Mouse (Mus musculus) ES-E14 (cell line): ENCODE data around the gene Spata13. TPM values are rescaled to one million over a fixed set of nuclear protein-coding genes. Genes with fewer than 3 reads are reported as not detected.

Experiments used
- DNase-seq: peaks from one replicate; pipeline ENCODE4 v3.0.0-alpha.2; 2013; ENCODE audit warnings: low read depth, low spot score
- H3K27ac ChIP-seq: 2 replicates; pipeline ENCODE4 v1.5.1; 2012; ENCODE audit warnings: low read depth, mild to moderate bottlenecking, low read length, moderate library complexity, mixed read lengths; ENCODE audit not compliant: poor library complexity, insufficient read depth, severe bottlenecking
- H3K36me3 ChIP-seq: 2 replicates; pipeline ENCODE4 v1.6.1; 2012; ENCODE audit warnings: mild to moderate bottlenecking, low read length, moderate library complexity, mixed read lengths; ENCODE audit not compliant: control insufficient read depth, poor library complexity, insufficient read depth, severe bottlenecking
- H3K4me1 ChIP-seq, 2 experiments: fragments of 150-350 bp in 1 of 2; sonication (generic) in 1 of 2; 2 replicates each; pipeline ENCODE4 v1.6.1; 2012; ENCODE audit warnings: low read length in 2 of 2, mild to moderate bottlenecking in 1 of 2, mixed read lengths in 1 of 2; ENCODE audit not compliant: control insufficient read depth in 2 of 2, insufficient read depth in 2 of 2, poor library complexity in 1 of 2
- H3K4me3 ChIP-seq, 2 experiments: fragments of 150-350 bp in 1 of 2; sonication (generic) in 1 of 2; 2 replicates each; pipeline ENCODE4 v1.5.1; 2012; ENCODE audit warnings: low read length in 2 of 2, low read depth in 1 of 2, mild to moderate bottlenecking in 1 of 2, mixed read lengths in 1 of 2; ENCODE audit not compliant: insufficient read depth in 1 of 2, poor library complexity in 1 of 2, severe bottlenecking in 1 of 2
- H3K9ac ChIP-seq: 2 replicates; pipeline ENCODE4 v1.6.1; 2012; ENCODE audit warnings: low read depth, mild to moderate bottlenecking, low read length, mixed read lengths; ENCODE audit not compliant: poor library complexity, insufficient read depth, severe bottlenecking
- H3K9me3 ChIP-seq: fragments of 150-350 bp; sonication (generic); 2 replicates; pipeline ENCODE4 v1.6.1; 2012; ENCODE audit warnings: low read depth, mild to moderate bottlenecking, low read length; ENCODE audit not compliant: control insufficient read depth, insufficient read depth
- CHD2 ChIP-seq: IDR thresholded peaks from 2 replicates; pipeline ENCODE4 v1.6.1; 2014; ENCODE audit warnings: mild to moderate bottlenecking, low read depth, low read length, inconsistent platforms
- HCFC1 ChIP-seq: IDR thresholded peaks from 2 replicates; pipeline ENCODE4 v1.6.1; 2012; ENCODE audit warnings: low read length, inconsistent platforms, borderline replicate concordance; ENCODE audit not compliant: insufficient read depth
- MAFK ChIP-seq: IDR thresholded peaks from 2 replicates; pipeline ENCODE4 v1.6.1; 2014; ENCODE audit warnings: mild to moderate bottlenecking, low read depth, low read length, inconsistent platforms; ENCODE audit not compliant: insufficient read depth
- ZC3H11A ChIP-seq: IDR thresholded peaks from 2 replicates; pipeline ENCODE4 v1.6.1; 2012; ENCODE audit warnings: low read depth, mild to moderate bottlenecking, inconsistent platforms, low read length, borderline replicate concordance
- ZNF384 ChIP-seq: IDR thresholded peaks from 2 replicates; pipeline ENCODE4 v1.6.1; 2012; ENCODE audit warnings: low read depth, low read length, inconsistent platforms
- in situ Hi-C, 2 experiments: fragments of 600-800 bp; cut with MboI; formaldehyde crosslinking; loops; one replicate each; pipeline ENCODE4 v1.15.1; 2025; ENCODE audit warnings: low sequenced_read_pairs in 2 of 2, inconsistent platforms in 1 of 2; ENCODE audit not compliant: unreplicated experiment in 2 of 2
- total RNA-seq: library from RNA; depleted of rRNA; stranded (reverse); fragments of 300-350 nt; gene quantifications from 2 replicates; pipeline ENCODE4 v1.2.3, GENCODE M21; 2012

Gene Spata13
- total RNA-seq, 1 experiment: 14.9 TPM

GRCm38 (mm10) chr14:60798721-60799120 lies 164.9 kb downstream of the Spata13 start:
- no peak overlapping the region for H3K9ac ChIP-seq
- peaks cover 0 to 3% of the 10 kb centered on the region in 2 experiments; a peak in 1 of 4 replicates for H3K4me1 ChIP-seq
- no peak overlapping the region for H3K27ac ChIP-seq
- H3K4me3 ChIP-seq: no peak overlapping the region
- no peaks in the 10 kb centered on the region for H3K9me3 ChIP-seq
- DNase-seq: no peak
- in situ Hi-C loops: loop anchor here (10.0 kb wide), 2 partner anchors 316 to 496 kb away; no protein-coding TSS in a partner anchor
- H3K36me3 ChIP-seq: peaks cover 16% of the 10 kb centered on the region; the same call in 1 of the 2 replicates
- TF ChIP-seq ZNF384 (no peak), ZC3H11A (no peak), CHD2 (no peak), HCFC1 (no peak), MAFK (no peak)

DNA sequence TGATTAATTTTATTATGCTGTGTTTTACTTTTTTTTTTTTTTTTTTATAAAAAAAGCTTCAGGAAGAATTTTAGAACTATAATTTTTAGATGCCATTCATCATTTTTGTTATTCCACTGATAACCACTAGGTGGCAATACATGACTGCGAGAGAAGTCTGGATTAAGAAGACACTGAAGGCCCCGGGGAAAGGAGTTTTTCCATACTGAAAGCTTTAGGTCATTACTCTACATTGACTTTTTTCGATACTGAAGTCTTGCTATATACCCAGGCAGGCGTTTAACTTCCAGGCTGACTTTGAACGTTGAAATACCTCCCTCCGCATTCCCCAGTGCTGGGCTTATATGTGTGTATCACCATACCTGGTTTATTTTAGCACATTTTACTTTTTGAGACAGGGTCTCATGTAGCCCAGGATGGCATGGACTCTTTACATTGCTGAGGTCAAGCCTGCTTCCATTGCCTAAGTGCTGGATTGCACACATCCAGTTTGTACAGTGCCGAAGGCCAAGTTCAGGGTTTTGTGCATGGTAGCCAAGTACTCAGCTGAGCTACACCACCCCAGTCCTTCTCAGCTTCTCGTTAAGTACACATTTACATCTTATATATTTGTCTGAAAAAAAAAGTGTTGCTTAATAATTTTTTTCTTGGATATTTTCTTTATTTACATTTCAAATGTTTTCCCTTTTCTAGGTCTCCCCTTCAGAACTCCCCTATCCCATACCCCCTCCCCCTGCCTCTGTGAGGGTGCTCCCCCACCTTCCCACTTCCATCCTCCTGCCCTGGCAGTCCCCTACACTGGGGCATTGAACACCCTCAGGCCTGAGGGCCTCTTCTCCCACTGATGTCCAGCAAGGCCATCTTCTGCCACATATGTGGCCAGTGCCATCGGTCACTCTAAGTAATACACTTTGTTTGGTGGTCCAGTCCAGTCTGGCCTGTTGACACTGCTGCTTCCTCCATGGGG lies 166.2 kb downstream of the Spata13 start:
- DNase-seq: peak; percentile 31
- no peak overlapping the region for H3K27ac ChIP-seq
- TF ChIP-seq MAFK (no peak), ZC3H11A (peak; percentile 86; the same call in 1 of the 2 replicates), ZNF384 (peak; percentile 65; the same call in 1 of the 2 replicates), CHD2 (no peak), HCFC1 (no peak)
- H3K4me3 ChIP-seq: no peak overlapping the region
- H3K9me3 ChIP-seq: no peaks in the 10 kb centered on the region
- H3K4me1 ChIP-seq: peaks cover 0 to 3% of the 10 kb centered on the region in 2 experiments; a peak in 1 of 4 replicates
- H3K9ac ChIP-seq: no peak overlapping the region
- H3K36me3 ChIP-seq: peaks cover 18% of the 10 kb centered on the region; the same call in 1 of the 2 replicates
- in situ Hi-C loops: loop anchor here (10.0 kb wide), 2 partner anchors 315 to 495 kb away; no protein-coding TSS in a partner anchor

DNA sequence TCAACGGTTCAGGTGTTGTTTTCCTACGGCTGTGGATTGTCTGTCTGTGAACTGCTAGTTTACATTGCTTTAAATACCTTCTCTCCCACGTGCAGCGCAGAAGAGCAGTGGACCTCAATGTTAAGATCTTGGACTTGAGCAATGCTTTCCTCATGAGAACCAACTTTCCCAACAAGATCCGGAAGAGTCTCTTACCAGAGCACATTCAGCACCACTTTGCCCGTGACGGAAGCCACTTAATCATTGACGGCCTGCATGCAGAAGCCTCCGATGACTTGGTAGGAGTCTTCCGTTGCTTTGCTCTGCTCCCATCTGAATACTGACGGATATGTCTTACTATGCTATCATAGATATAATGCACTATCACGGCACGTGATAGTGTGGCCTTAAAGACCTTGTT lies 168.2 kb downstream of the Spata13 start:
- H3K36me3 ChIP-seq: peaks cover 20% of the 10 kb centered on the region; the same call in 1 of the 2 replicates

DNA sequence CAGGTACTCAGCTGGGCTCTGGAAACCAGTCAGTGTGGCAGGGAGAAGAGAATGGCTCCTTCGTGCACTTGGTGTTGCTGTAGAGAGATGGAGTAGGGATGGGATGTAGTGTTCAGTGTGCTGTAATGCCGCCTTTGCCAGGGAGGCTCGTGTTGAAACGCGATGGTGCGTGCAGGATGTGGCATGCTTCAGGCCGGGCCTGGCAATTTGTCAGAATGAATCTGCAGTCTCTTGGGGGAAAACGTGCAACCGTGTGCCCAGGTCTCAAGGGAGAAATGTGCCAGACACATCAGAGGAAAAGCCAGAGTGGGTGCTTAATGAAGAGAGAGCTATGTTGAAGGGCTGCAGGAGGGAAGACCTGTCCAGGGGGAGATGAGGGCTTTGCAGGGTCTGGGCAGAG lies 171.2 kb downstream of the Spata13 start:
- Histone ChIP-seq H3K27ac (no peak overlapping the region), H3K36me3 (peaks cover 18% of the 10 kb centered on the region; the same call in 1 of the 2 replicates), H3K9ac (no peak overlapping the region), H3K4me1 (peaks cover 0 to 3% of the 10 kb centered on the region in 2 experiments; a peak in 1 of 4 replicates), H3K4me3 (no peak overlapping the region), H3K9me3 (no peaks in the 10 kb centered on the region)
- TF ChIP-seq ZNF384 (no peak), MAFK (no peak), ZC3H11A (no peak), HCFC1 (no peak), CHD2 (no peak)
- in situ Hi-C loops: loop anchor here in 1 of 2 experiments (5.0 kb wide), 1 partner anchor 307 kb away; no protein-coding TSS in a partner anchor
- no peak for DNase-seq

More for the DNA sequence above, 168.2 kb downstream of the Spata13 start:
- Histone ChIP-seq H3K9me3 (no peaks in the 10 kb centered on the region), H3K9ac (no peak overlapping the region), H3K4me3 (no peak overlapping the region), H3K4me1 (peaks cover 0 to 3% of the 10 kb centered on the region in 2 experiments; a peak in 1 of 4 replicates), H3K27ac (no peak overlapping the region)
- DNase-seq: no peak
- no peak for TF ChIP-seq ZC3H11A
- TF ChIP-seq HCFC1: no peak
- no peak for TF ChIP-seq ZNF384
- in situ Hi-C loops: no loop called here
